Mouse (Mus musculus): Measurements from ENCODE around the gene Alg9. TPM values are rescaled to one million over a fixed set of nuclear protein-coding genes. Genes with fewer than 3 reads are reported as not detected.
A peak's percentile ranks its signal among the peaks of the same experiment; 100 is the strongest.

Alg9 gene
- polyA plus RNA-seq, 1 experiment from 2014 or later, result 60.6 TPM

DNA sequence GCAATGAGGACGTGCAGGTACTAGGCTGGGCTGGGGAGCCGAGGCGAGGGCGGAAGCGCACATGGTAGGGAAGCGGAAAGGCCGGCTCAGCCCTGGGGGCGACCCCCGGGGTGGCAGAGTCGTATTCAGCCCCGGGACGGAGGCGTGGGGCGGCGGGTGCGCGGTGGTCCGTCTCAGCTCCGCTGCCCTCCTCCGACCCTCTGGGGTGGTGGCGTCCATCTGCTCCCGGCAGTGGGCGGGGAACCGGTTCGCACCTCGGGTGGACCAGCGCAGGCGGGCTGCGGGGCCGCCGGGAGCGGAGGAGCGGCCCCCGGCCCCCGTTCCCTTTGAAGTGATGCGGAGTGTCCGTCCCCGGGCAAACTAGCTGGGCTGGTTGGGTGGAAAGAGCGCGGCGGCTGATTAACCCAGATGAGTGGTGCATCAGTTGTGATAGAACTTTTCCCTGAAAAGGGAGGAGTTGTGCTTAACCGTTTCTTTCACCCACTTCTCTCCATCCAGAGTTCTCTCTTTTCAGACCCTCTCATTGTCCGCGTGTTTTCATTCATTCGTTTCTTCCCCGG, 82.3 kb downstream of the Alg9 start:
- Histone ChIP-seq H3K4me1 (replicated peaks) (peaks cover 21% of the 10 kb centered on the region), H3K4me2 (peak overlapping the region; percentile 75), H3K4me3 (peak overlapping the region; percentile 69), H3K9me3 (no peaks in the 10 kb centered on the region), H3K27me3 (no peaks in the 10 kb centered on the region), H3K36me3 (peaks cover 28% of the 10 kb centered on the region), H3K27ac (replicated peaks) (peak overlapping the region; percentile 79), H3K9ac (peak overlapping the region; percentile 59)
- ATAC-seq (ENCODE audit: low FRiP score, low read depth), result peak; percentile 79
- under 1% methylated on average over 37 of the region's 46 CpGs for WGBS

DNA sequence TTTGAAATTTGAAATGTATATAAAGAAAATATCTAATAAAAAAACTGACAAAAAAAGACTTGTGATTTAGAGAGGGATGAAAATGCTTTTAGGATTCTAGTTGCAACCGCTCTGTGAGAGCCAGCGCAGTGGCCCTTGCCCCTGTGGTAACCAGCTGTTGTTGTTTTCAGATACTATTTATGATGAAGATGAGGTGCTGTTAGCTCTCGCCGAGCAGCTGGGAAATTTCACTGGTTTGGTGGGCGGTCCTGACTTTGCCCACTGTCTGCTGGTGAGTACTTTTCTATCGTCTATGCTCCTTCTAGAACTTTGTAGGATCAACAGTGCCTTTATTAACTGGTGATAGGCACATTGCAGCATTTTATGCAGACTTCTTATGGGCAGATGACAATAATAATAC, 83.9 kb downstream of the Alg9 start:
- no peak for ATAC-seq (ENCODE audit: low FRiP score, low read depth)
- Histone ChIP-seq H3K27ac (replicated peaks) (no peak overlapping the region), H3K36me3 (peaks cover 38% of the 10 kb centered on the region), H3K9me3 (no peaks in the 10 kb centered on the region), H3K27me3 (no peaks in the 10 kb centered on the region), H3K9ac (no peak overlapping the region), H3K4me1 (replicated peaks) (peaks cover 15% of the 10 kb centered on the region), H3K4me2 (no peak overlapping the region), H3K4me3 (no peak overlapping the region)
- WGBS, result 91% methylated on average over 6 of the region's 6 CpGs

DNA sequence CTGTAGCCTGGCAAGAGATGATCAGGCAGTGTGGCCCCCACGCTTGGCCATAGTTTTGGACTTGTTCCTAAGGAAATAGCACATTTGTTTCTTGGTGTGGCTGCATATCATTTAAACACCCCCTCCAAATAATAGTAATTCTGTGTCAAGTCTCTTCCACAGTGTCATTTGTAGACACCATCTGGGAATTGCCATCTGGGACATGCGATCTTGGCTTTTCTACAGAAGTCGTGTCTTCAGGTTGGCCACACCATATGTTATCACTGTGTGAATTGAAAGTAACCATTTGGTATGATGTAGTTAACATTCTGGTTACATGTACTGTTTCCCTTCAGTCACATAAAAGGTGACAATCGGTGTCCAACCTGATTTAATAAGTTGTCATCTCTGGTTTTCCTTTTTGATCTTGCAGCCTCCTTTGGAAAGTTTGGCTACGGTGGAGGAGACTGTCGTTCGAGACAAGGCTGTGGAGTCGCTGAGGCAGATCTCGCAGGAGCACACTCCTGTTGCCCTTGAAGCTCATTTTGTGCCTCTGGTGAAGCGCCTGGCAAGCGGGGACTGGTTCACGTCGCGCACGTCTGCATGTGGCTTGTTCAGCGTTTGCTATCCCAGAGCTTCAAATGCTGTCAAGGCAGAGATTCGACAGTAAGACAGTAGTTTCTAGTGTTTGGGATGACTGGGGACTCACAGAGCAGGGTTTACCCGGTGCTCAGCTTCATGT, 86.5 kb downstream of the Alg9 start:
- Histone ChIP-seq H3K9me3 (no peaks in the 10 kb centered on the region), H3K9ac (no peak overlapping the region), H3K27me3 (no peaks in the 10 kb centered on the region), H3K4me3 (no peak overlapping the region), H3K36me3 (peaks cover 48% of the 10 kb centered on the region), H3K27ac (replicated peaks) (no peak overlapping the region), H3K4me1 (replicated peaks) (peaks cover 10% of the 10 kb centered on the region), H3K4me2 (no peak overlapping the region)
- WGBS, result 91% methylated on average over 18 of the region's 18 CpGs
- ATAC-seq (ENCODE audit: low FRiP score, low read depth), result no peak

DNA sequence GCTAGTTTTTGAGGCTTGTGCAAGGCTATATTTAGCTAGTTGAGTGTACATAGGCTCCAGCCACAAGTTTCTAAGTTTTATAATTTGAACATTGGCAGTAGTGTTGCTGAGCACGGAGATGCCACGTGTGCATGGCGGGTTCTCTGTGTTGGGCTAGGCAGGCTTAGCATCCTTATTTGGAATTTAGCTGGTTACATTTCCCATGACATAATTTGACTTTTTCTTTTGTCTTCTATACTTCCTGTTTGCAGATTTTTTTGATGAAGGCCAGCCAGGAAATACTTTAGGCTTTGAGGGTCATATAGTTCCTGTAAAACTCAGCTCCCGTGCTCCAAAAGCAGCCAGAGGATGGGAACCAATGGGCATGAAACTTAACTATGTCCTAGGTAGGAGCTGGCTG, 89.0 kb downstream of the Alg9 start:
- no peaks in the 10 kb centered on the region for H3K9me3 ChIP-seq
- no peak for ATAC-seq (ENCODE audit: low FRiP score, low read depth)

DNA sequence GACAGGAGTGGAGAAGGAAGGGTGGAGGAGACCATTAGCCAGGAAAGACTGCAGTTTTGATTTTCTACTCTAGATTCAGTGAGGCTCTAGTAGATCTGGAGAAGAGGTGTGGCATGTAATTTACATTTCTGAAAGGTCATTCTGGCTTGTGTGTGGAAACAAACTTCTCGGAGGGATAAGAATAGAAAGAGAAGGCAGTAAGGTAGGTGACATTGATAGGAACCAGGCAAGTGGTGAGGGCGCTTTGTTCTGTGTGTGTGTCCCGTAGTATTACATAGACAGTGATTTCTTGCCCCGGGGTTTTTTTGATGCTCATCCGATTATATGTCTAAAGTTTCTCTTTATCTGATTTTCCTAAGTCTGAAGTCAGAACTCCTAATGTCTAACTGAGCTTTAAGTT, 90.1 kb downstream of the Alg9 start:
- no peaks in the 10 kb centered on the region for H3K27me3 ChIP-seq
- H3K27ac ChIP-seq (replicated peaks), result no peak overlapping the region
- peaks cover 58% of the 10 kb centered on the region for H3K36me3 ChIP-seq
- no peaks in the 10 kb centered on the region for H3K9me3 ChIP-seq
- H3K4me1 ChIP-seq (replicated peaks), result no peaks in the 10 kb centered on the region
- no peak for ATAC-seq (ENCODE audit: low FRiP score, low read depth)
- H3K9ac ChIP-seq, result no peak overlapping the region
- 96% methylated on average over 5 of the region's 5 CpGs for WGBS
- H3K4me3 ChIP-seq, result no peak overlapping the region
- no peak overlapping the region for H3K4me2 ChIP-seq

More for the DNA sequence above, 89.0 kb downstream of the Alg9 start:
- Histone ChIP-seq H3K27ac (replicated peaks) (no peak overlapping the region), H3K36me3 (peaks cover 63% of the 10 kb centered on the region), H3K9ac (no peak overlapping the region), H3K4me3 (no peak overlapping the region), H3K4me1 (replicated peaks) (no peaks in the 10 kb centered on the region), H3K27me3 (no peaks in the 10 kb centered on the region), H3K4me2 (no peak overlapping the region)
- 91% methylated on average over 4 of the region's 4 CpGs for WGBS

DNA sequence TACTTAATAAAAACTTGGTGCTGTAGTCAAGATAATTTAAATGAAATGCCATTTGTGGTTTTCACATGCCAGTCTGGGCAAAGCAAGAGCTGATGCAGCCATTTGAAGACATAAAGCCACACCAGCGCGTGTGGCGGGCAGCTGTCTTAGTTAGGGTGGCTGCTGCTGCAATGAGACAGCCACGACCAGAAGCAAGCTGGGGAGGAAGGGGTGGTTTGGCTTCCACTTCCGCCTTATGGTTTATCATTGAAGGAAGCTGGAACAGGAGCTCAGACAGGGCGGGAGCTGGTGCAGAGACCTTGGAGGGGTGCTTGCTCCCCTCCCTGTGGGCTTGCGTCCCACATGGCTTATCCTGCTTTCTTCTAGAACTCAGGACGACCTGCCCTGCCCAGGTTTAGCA, 91.0 kb downstream of the Alg9 start:
- ATAC-seq (ENCODE audit: low FRiP score, low read depth), result no peak
- H3K36me3 ChIP-seq, result peaks cover 58% of the 10 kb centered on the region

DNA sequence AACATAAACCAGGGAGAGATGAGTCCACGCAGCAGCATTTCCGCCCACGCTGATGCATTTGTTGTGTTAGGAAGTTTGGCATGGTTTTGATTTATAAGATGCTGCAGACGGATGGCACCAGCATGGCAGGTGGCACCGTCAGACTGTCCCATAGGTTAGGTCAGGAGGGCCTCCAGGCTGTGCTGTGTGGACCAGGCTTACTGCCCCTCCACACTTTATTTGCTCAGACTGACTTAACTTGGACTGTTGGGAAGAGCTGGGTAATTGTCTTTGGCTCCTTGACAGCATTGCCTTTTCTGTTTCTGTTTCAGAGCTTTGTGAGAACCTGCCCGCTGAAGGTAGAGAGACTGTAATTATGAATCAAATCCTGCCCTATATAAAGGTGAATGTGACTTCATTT, 92.2 kb downstream of the Alg9 start:
- no peak overlapping the region for H3K27ac ChIP-seq (replicated peaks)
- H3K4me2 ChIP-seq, result no peak overlapping the region
- no peak overlapping the region for H3K9ac ChIP-seq
- ATAC-seq (ENCODE audit: low FRiP score, low read depth), result no peak
- H3K9me3 ChIP-seq, result no peaks in the 10 kb centered on the region
- H3K27me3 ChIP-seq, result no peaks in the 10 kb centered on the region
- H3K4me1 ChIP-seq (replicated peaks), result no peaks in the 10 kb centered on the region
- WGBS, result 98% methylated on average over 6 of the region's 6 CpGs
- no peak overlapping the region for H3K4me3 ChIP-seq
- peaks cover 52% of the 10 kb centered on the region for H3K36me3 ChIP-seq

More for the DNA sequence above, 91.0 kb downstream of the Alg9 start:
- H3K4me2 ChIP-seq, result no peak overlapping the region
- no peak overlapping the region for H3K9ac ChIP-seq
- no peaks in the 10 kb centered on the region for H3K9me3 ChIP-seq
- no peak overlapping the region for H3K27ac ChIP-seq (replicated peaks)
- 92% methylated on average over 8 of the region's 8 CpGs for WGBS
- H3K4me1 ChIP-seq (replicated peaks), result no peaks in the 10 kb centered on the region
- no peak overlapping the region for H3K4me3 ChIP-seq
- H3K27me3 ChIP-seq, result no peaks in the 10 kb centered on the region

DNA sequence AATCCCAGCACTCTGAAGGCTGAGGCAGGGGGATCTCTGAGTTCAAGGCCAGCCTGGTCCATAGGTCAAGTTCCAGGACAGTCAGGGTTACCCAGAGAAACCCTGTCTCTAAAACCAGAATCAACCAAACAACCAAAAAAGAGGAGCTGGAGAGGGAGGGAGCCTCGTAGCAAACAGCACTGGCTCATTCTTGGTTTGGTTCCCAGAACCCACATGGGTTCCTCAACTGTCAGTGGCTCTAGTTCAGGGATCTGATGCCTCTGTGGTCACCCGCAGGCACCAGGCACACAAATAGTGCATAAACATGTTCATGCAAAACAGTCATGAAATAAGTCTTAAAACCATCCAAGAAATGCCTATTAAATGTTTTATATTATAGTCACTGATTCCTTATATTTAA, 93.4 kb downstream of the Alg9 start:
- Histone ChIP-seq H3K4me1 (replicated peaks) (no peaks in the 10 kb centered on the region), H3K36me3 (peaks cover 45% of the 10 kb centered on the region), H3K27ac (replicated peaks) (no peak overlapping the region), H3K4me3 (no peak overlapping the region), H3K4me2 (no peak overlapping the region), H3K9me3 (no peaks in the 10 kb centered on the region), H3K27me3 (no peaks in the 10 kb centered on the region), H3K9ac (no peak overlapping the region)
- ATAC-seq (ENCODE audit: low FRiP score, low read depth), result no peak
- WGBS, result 83% methylated on average over 2 of the region's 2 CpGs

DNA sequence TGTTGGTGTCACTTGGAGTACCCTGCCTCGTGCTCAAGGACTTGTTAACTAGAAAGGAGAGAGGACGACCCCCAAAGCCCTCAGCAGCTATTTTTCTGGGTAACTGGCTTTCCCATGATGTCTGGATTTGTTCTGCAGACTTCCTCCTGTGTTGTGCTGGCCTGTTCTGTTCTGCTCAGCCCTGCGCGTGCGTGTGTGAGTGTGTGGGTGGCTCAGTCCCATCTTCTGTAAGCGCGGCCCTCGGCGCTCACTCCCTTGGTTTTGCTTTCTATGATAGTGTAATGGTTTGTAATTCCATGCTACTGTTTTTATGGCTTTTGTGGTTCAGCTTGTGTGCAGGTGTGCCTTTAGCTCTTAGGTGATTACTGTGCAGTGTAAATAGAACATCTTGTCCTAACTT, 98.4 kb downstream of the Alg9 start:
- ATAC-seq (ENCODE audit: low FRiP score, low read depth), result no peak
- Histone ChIP-seq H3K27me3 (no peaks in the 10 kb centered on the region), H3K36me3 (peaks cover 35% of the 10 kb centered on the region), H3K4me1 (replicated peaks) (no peaks in the 10 kb centered on the region), H3K9me3 (no peaks in the 10 kb centered on the region), H3K4me2 (no peak overlapping the region), H3K9ac (no peak overlapping the region), H3K27ac (replicated peaks) (no peak overlapping the region), H3K4me3 (no peak overlapping the region)
- WGBS, result 93% methylated on average over 9 of the region's 9 CpGs

DNA sequence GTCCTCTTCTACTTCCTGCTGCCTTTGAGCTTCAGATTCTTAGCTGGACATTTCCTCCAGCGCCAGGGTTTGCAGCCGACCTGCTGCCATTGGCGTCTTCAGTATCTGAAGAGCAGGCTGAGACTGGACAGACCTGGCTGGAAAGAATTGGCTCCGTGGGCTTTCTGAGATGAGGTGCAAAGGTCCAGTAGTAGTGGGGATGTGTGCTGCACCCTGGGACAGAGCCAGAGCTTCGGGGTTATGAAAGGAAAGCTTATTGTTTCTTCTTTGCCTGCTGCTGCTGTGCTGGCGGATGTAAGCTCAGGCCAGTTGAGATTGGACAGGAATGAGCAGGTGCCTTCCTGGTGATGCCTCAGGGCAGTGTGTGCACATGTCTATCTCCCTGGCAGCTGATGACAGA, 99.2 kb downstream of the Alg9 start:
- no peak for ATAC-seq (ENCODE audit: low FRiP score, low read depth)
- H3K36me3 ChIP-seq, result peaks cover 39% of the 10 kb centered on the region
- no peak overlapping the region for H3K4me3 ChIP-seq
- H3K27ac ChIP-seq (replicated peaks), result no peak overlapping the region
- H3K4me1 ChIP-seq (replicated peaks), result no peaks in the 10 kb centered on the region
- no peak overlapping the region for H3K4me2 ChIP-seq
- no peaks in the 10 kb centered on the region for H3K9me3 ChIP-seq
- no peak overlapping the region for H3K9ac ChIP-seq
- WGBS, result 82% methylated on average over 6 of the region's 6 CpGs
- H3K27me3 ChIP-seq, result no peaks in the 10 kb centered on the region

DNA sequence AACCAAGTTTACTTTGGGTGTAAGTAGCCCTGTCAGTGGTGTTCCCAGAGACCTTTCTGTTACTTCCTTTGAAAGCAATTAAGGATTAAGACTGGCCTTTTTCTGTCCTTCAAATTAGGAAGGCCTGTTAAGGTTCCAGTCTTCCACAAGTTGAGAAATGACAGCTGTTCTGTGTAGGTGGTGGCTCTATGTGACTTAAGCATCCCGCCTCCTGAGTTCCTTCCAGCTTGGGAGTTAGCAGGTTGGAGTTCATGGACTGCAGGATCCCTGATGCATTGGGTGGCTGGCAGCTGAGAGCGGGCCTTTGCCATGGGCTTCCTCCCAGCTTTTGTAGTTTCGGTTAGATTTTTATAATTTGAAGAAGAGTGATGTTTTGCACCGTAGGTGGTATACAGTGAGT, 100.7 kb downstream of the Alg9 start:
- H3K4me1 ChIP-seq (replicated peaks), result no peaks in the 10 kb centered on the region
- no peak for ATAC-seq (ENCODE audit: low FRiP score, low read depth)
- no peak overlapping the region for H3K9ac ChIP-seq
- H3K9me3 ChIP-seq, result no peaks in the 10 kb centered on the region
- WGBS, result 98% methylated on average over 4 of the region's 4 CpGs
- H3K27ac ChIP-seq (replicated peaks), result no peak overlapping the region
- peaks cover 46% of the 10 kb centered on the region for H3K36me3 ChIP-seq
- H3K27me3 ChIP-seq, result no peaks in the 10 kb centered on the region
- H3K4me2 ChIP-seq, result no peak overlapping the region
- no peak overlapping the region for H3K4me3 ChIP-seq

DNA sequence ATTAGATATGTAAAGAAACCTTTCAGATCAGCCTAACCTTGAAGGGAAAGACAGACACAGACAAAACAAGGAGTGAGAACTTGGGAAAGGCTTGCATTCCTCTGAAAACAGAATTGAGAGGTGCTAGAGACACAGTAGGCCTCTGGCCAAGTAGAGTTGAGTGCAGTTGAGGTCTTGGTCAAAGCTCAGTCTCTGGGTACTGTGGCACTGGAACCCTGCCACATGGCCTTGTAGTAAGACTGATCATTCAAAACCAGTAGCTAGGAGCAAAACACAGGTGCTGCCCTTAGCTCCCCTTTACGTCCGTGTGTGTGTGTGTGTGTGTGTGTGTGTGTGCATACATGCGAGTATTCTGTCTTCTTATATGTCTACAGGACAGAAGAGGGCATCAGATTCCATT, 101.5 kb downstream of the Alg9 start:
- Histone ChIP-seq H3K4me1 (replicated peaks) (no peaks in the 10 kb centered on the region), H3K27ac (replicated peaks) (no peak overlapping the region), H3K9ac (no peak overlapping the region), H3K36me3 (peaks cover 40% of the 10 kb centered on the region), H3K4me3 (no peak overlapping the region), H3K4me2 (no peak overlapping the region), H3K27me3 (no peaks in the 10 kb centered on the region), H3K9me3 (no peaks in the 10 kb centered on the region)
- ATAC-seq (ENCODE audit: low FRiP score, low read depth), result no peak
- 97% methylated on average over 3 of the region's 3 CpGs for WGBS

DNA sequence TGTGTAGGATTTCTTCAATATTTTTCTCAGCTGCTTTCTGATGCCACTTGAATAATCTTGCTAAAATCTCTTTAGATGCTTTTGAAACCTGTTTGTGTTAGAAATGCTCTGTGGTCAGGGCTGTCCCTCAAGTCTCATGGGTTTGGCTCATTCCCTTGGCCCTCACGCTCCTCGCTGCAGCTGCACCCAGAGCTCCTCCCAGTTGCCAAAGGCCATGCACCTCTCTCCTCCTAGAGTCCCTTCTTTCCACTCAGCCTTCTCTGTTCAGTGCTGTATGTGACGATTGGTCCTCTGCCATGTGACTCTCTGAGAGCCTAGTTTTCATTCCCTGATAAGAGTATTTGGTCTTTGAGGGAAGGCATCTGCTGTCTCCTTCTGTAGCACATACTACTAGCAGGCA, 102.6 kb downstream of the Alg9 start:
- H3K4me2 ChIP-seq, result no peak overlapping the region
- H3K36me3 ChIP-seq, result peaks cover 40% of the 10 kb centered on the region
- ATAC-seq (ENCODE audit: low FRiP score, low read depth), result no peak

More for the DNA sequence above, 102.6 kb downstream of the Alg9 start:
- H3K27ac ChIP-seq (replicated peaks), result no peak overlapping the region
- no peak overlapping the region for H3K4me3 ChIP-seq
- no peak overlapping the region for H3K9ac ChIP-seq
- no peaks in the 10 kb centered on the region for H3K9me3 ChIP-seq
- H3K27me3 ChIP-seq, result no peaks in the 10 kb centered on the region
- H3K4me1 ChIP-seq (replicated peaks), result no peaks in the 10 kb centered on the region
- 86% methylated on average over 3 of the region's 3 CpGs for WGBS

Measured in hindbrain, embryonic 15.5 days (tissue).